ENCODE assay signal across 8 mouse cellular contexts in genomic region chr8:84256822-84257610, GRCm38 (mm10). TPM values are rescaled to one million over a fixed set of nuclear protein-coding genes. Genes with fewer than 3 reads are reported as not detected.
DNase-seq lines count a peak whose midpoint lies in the region; ATAC-seq lines count a peak whose summit lies in the region.

Gene Mri1, minus strand, starts transcription at chr8:84257326.

- no peaks in the 10 kb centered on the region for H3K9me3 ChIP-seq in erythroblast, embryonic 14.5 days (ENCODE audit: control insufficient read depth, low read length)
- no peaks in the 10 kb centered on the region for H3K9me3 ChIP-seq in heart, embryonic 11.5 days (replicated peaks; ENCODE audit: control insufficient read depth, low read length)
- H3K9me3 ChIP-seq in kidney, embryonic 15.5 days (replicated peaks) = no peaks in the 10 kb centered on the region
- H3K9me3 ChIP-seq in liver, embryonic 13.5 days (replicated peaks) = no peaks in the 10 kb centered on the region
- H3K9me3 ChIP-seq in stomach, embryonic 15.5 days = no peaks in the 10 kb centered on the region

- H3K4me3 ChIP-seq in erythroblast, embryonic 14.5 days (replicated peaks) = peak within 1 kb of the TSS; percentile 66
- peak within 1 kb of the TSS; percentile 78 for H3K4me3 ChIP-seq in heart, embryonic 11.5 days (ENCODE audit: low read depth, low read length)
- peak within 1 kb of the TSS; percentile 88 for H3K4me3 ChIP-seq in kidney, embryonic 15.5 days (replicated peaks)
- H3K4me3 ChIP-seq in liver, embryonic 13.5 days (replicated peaks) = peak within 1 kb of the TSS; percentile 88
- H3K4me3 ChIP-seq in stomach, embryonic 15.5 days (replicated peaks) = peak within 1 kb of the TSS; percentile 82

- H3K27me3 ChIP-seq in erythroblast, embryonic 14.5 days (ENCODE audit: control insufficient read depth) = no peaks in the 10 kb centered on the region
- H3K27me3 ChIP-seq in heart, embryonic 11.5 days (ENCODE audit: control insufficient read depth, insufficient read depth, low read length) = no peaks in the 10 kb centered on the region
- H3K27me3 ChIP-seq in kidney, embryonic 15.5 days = no peaks in the 10 kb centered on the region
- H3K27me3 ChIP-seq in liver, embryonic 13.5 days = no peaks in the 10 kb centered on the region
- no peaks in the 10 kb centered on the region for H3K27me3 ChIP-seq in stomach, embryonic 15.5 days (replicated peaks)

- WGBS in heart, embryonic 11.5 days (ENCODE audit: insufficient replicate concordance) = under 1% methylated on average over 62 of the region's 64 CpGs
- WGBS in kidney, embryonic 15.5 days = under 1% methylated on average over 64 of the region's 64 CpGs
- under 1% methylated on average over 63 of the region's 64 CpGs for WGBS in liver, embryonic 13.5 days (ENCODE audit: insufficient replicate concordance)
- WGBS in stomach, embryonic 15.5 days = under 1% methylated on average over 61 of the region's 64 CpGs

- H3K4me2 ChIP-seq in heart, embryonic 11.5 days = peak within 1 kb of the TSS; percentile 99
- H3K4me2 ChIP-seq in kidney, embryonic 15.5 days = peak within 1 kb of the TSS; percentile 96
- peak within 1 kb of the TSS; percentile 100 for H3K4me2 ChIP-seq in liver, embryonic 13.5 days
- peak within 1 kb of the TSS; percentile 90 for H3K4me2 ChIP-seq in stomach, embryonic 15.5 days

- H3K36me3 ChIP-seq in erythroblast, embryonic 14.5 days (ENCODE audit: control insufficient read depth) = peaks cover 68% of the 10 kb centered on the region
- peaks cover 41% of the 10 kb centered on the region for H3K36me3 ChIP-seq in heart, embryonic 11.5 days (ENCODE audit: control insufficient read depth, insufficient read depth, low read length)
- H3K36me3 ChIP-seq in kidney, embryonic 15.5 days = peaks cover 77% of the 10 kb centered on the region
- peaks cover 70% of the 10 kb centered on the region for H3K36me3 ChIP-seq in liver, embryonic 13.5 days
- H3K36me3 ChIP-seq in stomach, embryonic 15.5 days = peaks cover 48% of the 10 kb centered on the region

- peaks cover 29% of the 10 kb centered on the region for H3K4me1 ChIP-seq in erythroblast, embryonic 14.5 days (ENCODE audit: control insufficient read depth)
- H3K4me1 ChIP-seq in heart, embryonic 11.5 days (ENCODE audit: control insufficient read depth, insufficient read depth, low read length) = peaks cover 10% of the 10 kb centered on the region
- H3K4me1 ChIP-seq in kidney, embryonic 15.5 days = peaks cover 24% of the 10 kb centered on the region
- peaks cover 21% of the 10 kb centered on the region for H3K4me1 ChIP-seq in liver, embryonic 13.5 days (replicated peaks)
- H3K4me1 ChIP-seq in stomach, embryonic 15.5 days = peaks cover 15% of the 10 kb centered on the region

- peak; percentile 60 to 68 for DNase-seq in CD8-positive naive resting alpha-beta T cell, adult 2 months (ENCODE audit: low read depth in 2 of 2, low spot score in 2 of 2)
- DNase-seq in brain, embryonic 18.5 days (ENCODE audit: low read depth, low spot score) = peak; percentile 79
- peak; percentile 82 for DNase-seq in liver, embryonic 13.5 days
- DNase-seq in neural tube, embryonic 10.5 days (ENCODE audit: extremely low spot score, low spot score) = peak; percentile 91

- peak within 1 kb of the TSS; percentile 89 for H3K27ac ChIP-seq in heart, embryonic 11.5 days (ENCODE audit: low read depth, low read length)
- peak within 1 kb of the TSS; percentile 94 for H3K27ac ChIP-seq in kidney, embryonic 15.5 days
- H3K27ac ChIP-seq in liver, embryonic 13.5 days = peak within 1 kb of the TSS; percentile 95
- peak within 1 kb of the TSS; percentile 94 for H3K27ac ChIP-seq in stomach, embryonic 15.5 days

- ATAC-seq in heart, embryonic 11.5 days (replicated peaks; ENCODE audit: insufficient number of reproducible peaks, low FRiP score, low TSS enrichment) = peak; percentile 75
- peak; percentile 91 for ATAC-seq in kidney, embryonic 15.5 days (replicated peaks; ENCODE audit: low FRiP score)
- peak; percentile 89 for ATAC-seq in liver, embryonic 13.5 days (ENCODE audit: low read depth)
- ATAC-seq in stomach, embryonic 15.5 days (ENCODE audit: insufficient read depth, low FRiP score, low read depth) = peak; percentile 85

- H3K9ac ChIP-seq in heart, embryonic 11.5 days (ENCODE audit: low read depth, low read length) = peak within 1 kb of the TSS; percentile 90
- H3K9ac ChIP-seq in kidney, embryonic 15.5 days = peak within 1 kb of the TSS; percentile 87
- H3K9ac ChIP-seq in liver, embryonic 13.5 days = peak within 1 kb of the TSS; percentile 91
- H3K9ac ChIP-seq in stomach, embryonic 15.5 days = peak within 1 kb of the TSS; percentile 51

RNA-seq across cellular contexts. Expression of gene Mri1, which starts in this region (rescaled TPM):
- 2.2 and 2.5 TPM in 2 replicates for polyA plus RNA-seq in erythroblast, embryonic 14.5 days (2012)
- 45.3 and 50.7 TPM in 2 replicates for polyA plus RNA-seq in heart, embryonic 11.5 days (2014; fragmentation: Nextera tagmentation; extraction: Ambion mirVana)
- 66.8 and 77.8 TPM in 2 replicates for polyA plus RNA-seq in kidney, embryonic 15.5 days (2015; fragmentation: Nextera tagmentation; extraction: Ambion mirVana)
- 41.2 and 48.4 TPM in 2 replicates for polyA plus RNA-seq in liver, embryonic 13.5 days (2015; fragmentation: Nextera tagmentation; extraction: Ambion mirVana)
- polyA plus RNA-seq in stomach, embryonic 15.5 days (2015; fragmentation: Nextera tagmentation; extraction: Ambion mirVana) = 68.9 and 73.2 TPM in 2 replicates

Comparison
In these comparisons a context has a peak if more than half of its experiments do, and no peak if none do; other contexts are left out.
1. Peak in every context shown above with its lines: DNase-seq, ATAC-seq, H3K4me3 ChIP-seq and H3K27ac ChIP-seq.
2. RNA of gene Mri1 (polyA plus RNA-seq): 66.8 to 77.8 TPM in kidney, embryonic 15.5 days, 68.9 to 73.2 TPM in stomach, embryonic 15.5 days, 45.3 to 50.7 TPM in heart, embryonic 11.5 days and 41.2 to 48.4 TPM in liver, embryonic 13.5 days; 2.2 to 2.5 TPM in erythroblast, embryonic 14.5 days; every median in the first group is over 10 times any median in the second.